Mouse (Mus musculus): ENCODE results near the gene Fgfr2.

Gene Fgfr2

DNA sequence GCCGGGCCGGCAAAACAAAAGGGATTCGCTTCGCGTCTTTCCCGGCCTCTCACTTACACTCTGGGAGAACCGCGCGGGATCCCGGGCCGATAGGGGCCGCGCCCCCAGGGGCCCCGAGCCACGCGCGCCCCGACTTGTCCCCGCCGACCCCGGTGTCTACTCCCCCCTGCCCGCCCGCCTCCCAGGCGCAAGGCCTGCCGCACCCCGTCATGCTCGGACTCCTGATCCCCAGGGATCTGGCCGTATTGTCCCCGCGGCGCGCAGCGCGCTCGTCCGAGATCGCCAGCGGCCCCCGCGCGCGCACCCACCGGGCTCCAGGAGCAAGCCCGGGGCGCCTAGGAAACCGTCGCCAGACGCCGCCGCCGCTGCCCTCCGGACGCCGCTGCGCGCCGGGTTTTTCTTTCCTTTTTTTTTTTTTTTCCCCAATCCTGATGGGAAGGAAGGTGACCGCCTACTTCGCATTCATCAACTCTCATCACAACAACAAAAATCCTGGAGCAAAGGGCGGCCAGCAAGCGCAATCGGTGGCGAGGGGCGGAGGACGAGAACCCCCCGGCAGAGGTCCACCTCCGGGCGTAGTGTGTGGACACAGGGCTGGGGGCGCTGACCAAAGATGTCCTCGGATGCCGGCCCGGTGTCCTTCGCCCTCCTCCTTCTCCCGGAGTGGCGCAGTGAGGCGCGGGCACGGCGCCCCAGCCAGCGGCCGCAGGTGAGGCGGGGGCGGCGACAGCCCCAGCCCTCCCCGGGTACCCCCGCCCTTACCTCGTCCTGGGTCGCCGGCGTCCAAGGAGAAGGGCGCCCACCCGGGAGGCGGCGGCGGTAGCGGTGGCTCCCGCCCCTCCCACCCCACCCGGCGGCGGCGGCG, 539 bp downstream of the Fgfr2 start:
- TF ChIP-seq NANOG (IDR thresholded peaks at IDR 0.05; ENCODE audit: borderline replicate concordance, low read length), result no peak
- Histone ChIP-seq H3K9me3 (ENCODE audit: low read length) (no peaks in the 10 kb centered on the region), H3K27me3 (ENCODE audit: insufficient read depth, low read length) (peaks cover 21% of the 10 kb centered on the region), H3K4me3 (replicated peaks; ENCODE audit: low read length) (peak overlapping the region; percentile 96), H3K4me1 (replicated peaks; ENCODE audit: low read depth, low read length) (peaks cover 57% of the 10 kb centered on the region), H3K36me3 (ENCODE audit: insufficient read depth, low read length) (peaks cover 24% of the 10 kb centered on the region)

DNA sequence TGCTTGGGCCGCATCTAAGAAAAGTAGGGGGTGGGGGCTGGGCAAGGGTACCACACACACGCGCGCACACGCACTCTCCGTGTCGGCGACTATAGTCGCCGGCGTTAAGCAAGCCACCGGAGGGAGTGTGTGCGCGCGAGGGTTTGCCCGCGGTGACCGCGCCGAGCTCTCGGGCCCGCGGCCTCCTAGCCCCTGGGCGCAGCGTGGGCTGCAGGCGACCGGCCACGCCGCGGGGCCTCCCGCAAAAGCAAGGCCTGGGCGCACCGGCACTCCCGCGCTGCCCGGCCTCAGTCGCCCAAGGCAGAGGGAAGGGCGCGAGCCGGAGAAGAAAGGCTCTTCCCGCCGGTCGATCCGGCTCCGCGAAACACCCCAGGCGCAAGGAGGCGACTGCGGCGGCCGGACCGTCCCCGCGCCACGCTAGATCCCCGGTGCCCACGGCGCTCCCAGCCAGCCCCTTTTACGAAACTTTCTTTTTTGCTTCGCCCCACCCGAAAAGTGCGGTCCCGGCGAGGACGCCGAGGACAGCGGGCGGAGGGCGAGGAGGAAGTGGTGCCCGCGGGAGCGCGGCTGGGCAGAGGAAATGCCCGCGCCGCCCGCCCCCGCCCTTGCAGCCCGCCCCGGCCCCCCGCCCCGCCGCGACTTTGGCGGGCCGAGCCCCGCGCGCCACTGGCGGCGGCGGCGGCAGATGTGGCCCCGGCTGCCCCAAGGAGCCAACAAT, 1.3 kb downstream of the Fgfr2 start:
- TF ChIP-seq CTCF (conservative IDR thresholded peaks at IDR 0.05; ENCODE audit: low read length) (no peak), POU5F1 (IDR thresholded peaks at IDR 0.05; ENCODE audit: borderline replicate concordance, low read length) (no peak), NANOG (IDR thresholded peaks at IDR 0.05; ENCODE audit: borderline replicate concordance, low read length) (no peak)

DNA sequence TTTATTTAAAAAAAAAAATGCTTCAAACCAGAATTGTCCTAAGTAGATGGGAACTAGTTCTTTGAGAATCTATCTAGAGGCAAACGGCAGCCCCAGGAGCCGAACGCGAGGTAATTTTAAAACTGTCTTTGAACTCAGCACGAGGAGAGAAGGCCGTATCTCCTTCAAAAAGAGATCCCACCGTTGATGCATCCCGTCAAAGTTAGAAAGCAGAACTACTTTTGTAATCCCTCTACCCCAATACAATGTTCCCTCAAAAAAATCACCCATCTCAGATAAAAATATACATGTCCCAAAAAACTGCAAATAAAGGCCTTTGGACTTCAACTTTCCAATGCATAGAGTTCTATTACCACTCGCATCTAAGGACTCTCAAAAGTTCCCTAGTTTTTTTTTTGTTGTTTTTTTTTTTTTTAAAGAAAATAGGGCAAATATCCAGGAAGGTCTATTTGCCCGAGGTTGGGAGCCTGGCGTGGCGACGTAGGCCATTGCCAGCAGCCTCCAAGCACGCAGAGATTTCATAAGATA, 2.0 kb downstream of the Fgfr2 start:
- peaks cover 63% of the 10 kb centered on the region for H3K4me1 ChIP-seq (replicated peaks; ENCODE audit: low read depth, low read length)
- no peaks in the 10 kb centered on the region for H3K9me3 ChIP-seq (ENCODE audit: low read length)
- H3K4me3 ChIP-seq (replicated peaks; ENCODE audit: low read length), result peak overlapping the region; percentile 96
- TF ChIP-seq CTCF (conservative IDR thresholded peaks at IDR 0.05; ENCODE audit: low read length) (no peak), NANOG (IDR thresholded peaks at IDR 0.05; ENCODE audit: borderline replicate concordance, low read length) (no peak), POU5F1 (IDR thresholded peaks at IDR 0.05; ENCODE audit: borderline replicate concordance, low read length) (no peak)
- peaks cover 7% of the 10 kb centered on the region for H3K27me3 ChIP-seq (ENCODE audit: insufficient read depth, low read length)
- H3K36me3 ChIP-seq (ENCODE audit: insufficient read depth, low read length), result peaks cover 31% of the 10 kb centered on the region

More for the DNA sequence above, 1.3 kb downstream of the Fgfr2 start:
- Histone ChIP-seq H3K36me3 (ENCODE audit: insufficient read depth, low read length) (peaks cover 31% of the 10 kb centered on the region), H3K27me3 (ENCODE audit: insufficient read depth, low read length) (peaks cover 13% of the 10 kb centered on the region), H3K4me1 (replicated peaks; ENCODE audit: low read depth, low read length) (peaks cover 64% of the 10 kb centered on the region), H3K9me3 (ENCODE audit: low read length) (no peaks in the 10 kb centered on the region), H3K4me3 (replicated peaks; ENCODE audit: low read length) (peak overlapping the region; percentile 96)

DNA sequence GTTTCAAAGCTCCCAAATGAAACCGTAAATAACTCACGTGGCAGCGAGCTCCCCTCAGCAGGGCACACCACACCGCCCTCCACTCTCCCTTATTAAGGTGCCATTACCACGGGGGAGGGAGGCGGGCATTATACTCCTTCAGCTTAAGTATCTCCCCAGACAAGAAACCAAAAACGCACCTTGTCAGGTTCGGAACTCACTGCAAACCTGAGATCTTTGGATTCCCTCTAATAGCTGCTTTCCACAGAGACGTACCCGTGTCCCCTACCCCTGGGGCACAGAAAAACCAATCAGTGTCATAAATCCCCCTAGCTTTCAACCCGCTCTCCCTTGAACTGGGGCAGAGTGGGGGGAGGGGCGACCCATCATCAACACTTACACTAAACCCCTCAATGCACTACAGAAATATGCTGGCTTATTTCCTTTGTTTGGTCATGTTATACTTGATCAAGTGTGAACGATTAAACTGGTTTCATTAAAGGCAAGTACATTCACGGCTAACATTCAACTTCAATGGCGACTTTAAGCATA, 2.9 kb downstream of the Fgfr2 start:
- H3K27me3 ChIP-seq (ENCODE audit: insufficient read depth, low read length), result peaks cover under 1% of the 10 kb centered on the region; the same call in 1 of the 2 replicates
- no peaks in the 10 kb centered on the region for H3K9me3 ChIP-seq (ENCODE audit: low read length)
- H3K4me1 ChIP-seq (replicated peaks; ENCODE audit: low read depth, low read length), result peaks cover 56% of the 10 kb centered on the region
- H3K36me3 ChIP-seq (ENCODE audit: insufficient read depth, low read length), result peaks cover 31% of the 10 kb centered on the region
- H3K4me3 ChIP-seq (replicated peaks; ENCODE audit: low read length), result peak overlapping the region; percentile 96
- TF ChIP-seq CTCF (conservative IDR thresholded peaks at IDR 0.05; ENCODE audit: low read length) (no peak), NANOG (IDR thresholded peaks at IDR 0.05; ENCODE audit: borderline replicate concordance, low read length) (no peak), POU5F1 (IDR thresholded peaks at IDR 0.05; ENCODE audit: borderline replicate concordance, low read length) (no peak)

DNA sequence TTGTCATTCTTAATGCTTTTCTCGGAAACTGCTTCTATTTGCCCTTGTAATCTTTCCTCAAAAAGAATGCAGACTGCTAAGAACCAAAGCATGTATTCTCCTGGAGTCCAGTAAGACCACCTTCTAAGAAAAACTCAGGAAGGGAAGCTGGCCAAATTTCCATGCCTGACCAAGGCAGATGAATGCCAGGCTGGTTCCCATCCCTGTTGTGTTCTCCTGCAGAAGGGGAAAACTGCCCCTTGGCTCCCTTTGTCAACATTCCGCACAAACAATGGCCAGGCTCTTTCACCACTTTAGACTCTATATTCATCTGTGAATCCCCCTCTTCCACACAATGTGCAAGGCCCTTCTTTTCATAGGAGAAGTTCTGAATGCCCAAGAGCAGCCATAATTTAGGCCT, 5.3 kb downstream of the Fgfr2 start:
- no peak for TF ChIP-seq NANOG (IDR thresholded peaks at IDR 0.05; ENCODE audit: borderline replicate concordance, low read length)
- TF ChIP-seq CTCF (conservative IDR thresholded peaks at IDR 0.05; ENCODE audit: low read length), result no peak
- no peak for TF ChIP-seq POU5F1 (IDR thresholded peaks at IDR 0.05; ENCODE audit: borderline replicate concordance, low read length)
- Histone ChIP-seq H3K9me3 (ENCODE audit: low read length) (no peaks in the 10 kb centered on the region), H3K36me3 (ENCODE audit: insufficient read depth, low read length) (peaks cover 49% of the 10 kb centered on the region), H3K4me1 (replicated peaks; ENCODE audit: low read depth, low read length) (peaks cover 67% of the 10 kb centered on the region), H3K4me3 (replicated peaks; ENCODE audit: low read length) (peak overlapping the region; percentile 96), H3K27me3 (ENCODE audit: insufficient read depth, low read length) (no peaks in the 10 kb centered on the region)

DNA sequence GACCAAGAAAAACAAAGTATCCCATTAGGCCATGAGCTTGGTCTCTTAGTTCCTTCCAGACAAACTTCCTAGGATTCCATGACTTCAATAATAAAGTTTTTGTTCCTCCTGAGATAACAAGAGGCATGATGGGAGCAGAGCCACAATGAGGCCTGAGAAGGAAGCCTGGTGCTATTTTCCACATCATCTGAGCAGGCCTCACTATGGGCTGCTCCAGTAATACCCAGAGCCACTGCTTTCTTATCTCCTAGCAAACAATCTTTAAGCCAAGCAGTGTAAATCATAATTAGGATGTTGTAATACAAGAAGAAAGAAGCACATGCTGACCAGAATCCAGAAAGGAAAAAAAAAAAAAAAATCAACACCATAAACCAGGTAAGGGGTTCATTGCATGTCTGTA, 6.6 kb downstream of the Fgfr2 start:
- peaks cover 79% of the 10 kb centered on the region for H3K4me1 ChIP-seq (replicated peaks; ENCODE audit: low read depth, low read length)
- H3K9me3 ChIP-seq (ENCODE audit: low read length), result no peaks in the 10 kb centered on the region
- TF ChIP-seq POU5F1 (IDR thresholded peaks at IDR 0.05; ENCODE audit: borderline replicate concordance, low read length), result no peak
- no peak for TF ChIP-seq CTCF (conservative IDR thresholded peaks at IDR 0.05; ENCODE audit: low read length)
- TF ChIP-seq NANOG (IDR thresholded peaks at IDR 0.05; ENCODE audit: borderline replicate concordance, low read length), result no peak
- no peaks in the 10 kb centered on the region for H3K27me3 ChIP-seq (ENCODE audit: insufficient read depth, low read length)
- H3K36me3 ChIP-seq (ENCODE audit: insufficient read depth, low read length), result peaks cover 56% of the 10 kb centered on the region
- H3K4me3 ChIP-seq (replicated peaks; ENCODE audit: low read length), result peak overlapping the region; percentile 96

DNA sequence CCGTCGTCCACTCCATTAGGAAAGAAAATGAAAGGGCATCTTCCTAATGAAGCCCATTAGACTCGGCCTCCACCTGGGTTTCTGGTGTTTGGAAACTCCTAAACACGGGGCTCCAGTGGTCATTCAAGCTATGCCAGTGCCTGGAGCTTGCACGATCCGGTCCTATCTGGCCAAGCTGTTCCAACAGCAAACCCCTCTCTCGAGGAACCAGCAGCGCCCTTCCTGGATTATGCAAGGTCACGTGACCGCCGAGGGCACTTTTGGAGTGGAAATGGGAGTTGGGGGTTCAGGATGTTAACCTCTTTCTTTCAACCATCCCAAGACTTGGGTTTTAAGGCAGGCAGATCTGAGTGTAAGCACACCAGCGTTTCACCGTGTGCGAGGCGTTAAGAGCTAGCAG, 7.3 kb downstream of the Fgfr2 start:
- peak overlapping the region; percentile 96 for H3K4me3 ChIP-seq (replicated peaks; ENCODE audit: low read length)
- H3K27me3 ChIP-seq (ENCODE audit: insufficient read depth, low read length), result no peaks in the 10 kb centered on the region
- H3K9me3 ChIP-seq (ENCODE audit: low read length), result no peaks in the 10 kb centered on the region
- peaks cover 60% of the 10 kb centered on the region for H3K36me3 ChIP-seq (ENCODE audit: insufficient read depth, low read length)
- peaks cover 85% of the 10 kb centered on the region for H3K4me1 ChIP-seq (replicated peaks; ENCODE audit: low read depth, low read length)
- TF ChIP-seq POU5F1 (IDR thresholded peaks at IDR 0.05; ENCODE audit: borderline replicate concordance, low read length) (no peak), NANOG (IDR thresholded peaks at IDR 0.05; ENCODE audit: borderline replicate concordance, low read length) (no peak; the same call in 1 of the 2 replicates), CTCF (conservative IDR thresholded peaks at IDR 0.05; ENCODE audit: low read length) (no peak)

DNA sequence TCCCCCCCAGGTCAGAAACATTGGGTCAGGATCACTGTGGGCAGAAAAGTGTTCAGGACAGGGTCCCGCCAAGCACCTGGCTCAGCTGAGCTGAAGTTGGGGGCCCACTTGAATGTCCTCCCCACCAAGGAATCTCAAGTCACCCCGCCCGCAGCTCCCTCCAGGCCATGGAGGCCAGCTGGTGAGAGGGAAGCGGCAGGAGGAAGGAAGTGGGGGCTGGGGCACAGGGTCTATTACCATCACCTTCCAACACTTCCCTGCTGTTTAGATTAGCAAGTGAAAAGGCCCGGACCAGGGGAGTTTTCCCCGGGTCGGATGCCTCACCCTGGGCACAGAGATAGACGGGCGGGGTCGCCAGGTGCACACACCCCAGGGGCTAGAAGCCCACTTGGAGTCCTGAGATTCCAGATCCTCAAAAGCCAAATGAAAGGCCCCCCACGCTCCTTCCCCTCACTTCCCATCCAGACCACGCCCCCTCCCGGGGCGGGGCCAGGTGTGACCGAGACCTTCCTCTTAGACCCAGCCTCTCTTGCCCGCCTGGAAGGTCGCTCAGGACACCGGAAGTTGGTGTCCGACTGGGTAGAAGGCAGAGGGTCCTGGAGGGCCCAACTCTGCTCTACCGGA, 8.2 kb downstream of the Fgfr2 start:
- Histone ChIP-seq H3K4me1 (replicated peaks; ENCODE audit: low read depth, low read length) (peaks cover 86% of the 10 kb centered on the region), H3K9me3 (ENCODE audit: low read length) (no peaks in the 10 kb centered on the region), H3K4me3 (replicated peaks; ENCODE audit: low read length) (peak overlapping the region; percentile 96), H3K27me3 (ENCODE audit: insufficient read depth, low read length) (no peaks in the 10 kb centered on the region), H3K36me3 (ENCODE audit: insufficient read depth, low read length) (peaks cover 62% of the 10 kb centered on the region)
- TF ChIP-seq CTCF (conservative IDR thresholded peaks at IDR 0.05; ENCODE audit: low read length) (no peak), NANOG (IDR thresholded peaks at IDR 0.05; ENCODE audit: borderline replicate concordance, low read length) (peak; percentile 49), POU5F1 (IDR thresholded peaks at IDR 0.05; ENCODE audit: borderline replicate concordance, low read length) (peak; percentile 53; the same call in 1 of the 2 replicates)

Data from E14TG2a.4 (cell line).